Mouse (Mus musculus) urinary bladder, postnatal 10 days (tissue): ENCODE measurements around the gene Jaml.

Source experiments
- DNase-seq: peaks from one replicate; pipeline ENCODE4 v3.0.0; 2022; ENCODE audit warnings: low spot score

Gene Jaml

GRCm38 (mm10) chr9:45121769-45122168 is 42.8 kb downstream of the Jaml start:
- peak; percentile 22 for DNase-seq

DNA sequence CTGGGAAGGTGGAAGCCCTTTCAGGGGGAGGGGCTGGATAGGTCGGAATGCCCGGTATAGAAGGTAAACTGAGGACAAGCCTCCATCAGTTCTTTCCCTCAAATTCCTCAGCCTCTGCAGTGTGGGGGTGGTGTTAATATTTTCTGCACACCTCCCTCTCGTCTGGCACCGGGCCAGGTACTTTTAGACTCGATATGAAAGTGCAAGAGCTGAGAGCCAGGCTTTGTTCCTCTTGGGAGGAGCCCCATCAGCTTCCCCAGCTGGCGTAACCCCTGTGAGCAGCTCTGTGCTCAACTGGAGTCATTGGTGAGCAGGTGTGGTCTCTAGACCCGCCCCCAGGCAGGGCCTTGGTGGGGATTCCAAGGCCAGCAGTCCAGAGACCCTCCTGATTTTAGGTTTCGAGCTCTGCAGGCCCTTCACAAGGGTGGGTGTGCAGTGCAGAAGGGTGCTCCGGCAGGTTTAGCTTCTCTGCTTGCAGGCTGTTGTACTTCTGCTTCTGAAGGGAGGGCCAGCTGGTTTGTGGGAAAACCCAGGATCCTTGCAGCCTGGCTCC is 43.3 kb downstream of the Jaml start:
- no peak for DNase-seq

DNA sequence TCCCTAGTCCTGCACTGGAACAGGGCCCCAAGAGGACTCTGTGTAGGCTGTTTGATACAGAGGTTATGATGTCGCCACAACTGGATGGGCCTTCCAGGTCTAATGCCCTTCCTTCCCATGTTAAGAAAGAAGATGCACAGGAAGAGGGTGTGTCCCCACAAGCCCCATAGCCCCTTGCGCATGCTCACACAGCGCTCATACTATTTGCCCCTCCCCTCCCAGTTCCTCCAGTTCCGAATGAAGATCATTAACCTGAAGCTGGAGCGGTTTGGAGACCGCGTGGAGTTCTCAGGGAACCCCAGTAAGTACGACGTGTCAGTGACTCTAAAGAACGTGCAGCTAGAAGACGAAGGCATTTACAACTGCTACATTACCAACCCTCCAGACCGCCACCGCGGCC is 46.2 kb downstream of the Jaml start:
- no peak for DNase-seq

- DNase-seq: no peak
These were observed 48.0 kb downstream of the Jaml start for GRCm38 (mm10) chr9:45126941-45127340.

DNA sequence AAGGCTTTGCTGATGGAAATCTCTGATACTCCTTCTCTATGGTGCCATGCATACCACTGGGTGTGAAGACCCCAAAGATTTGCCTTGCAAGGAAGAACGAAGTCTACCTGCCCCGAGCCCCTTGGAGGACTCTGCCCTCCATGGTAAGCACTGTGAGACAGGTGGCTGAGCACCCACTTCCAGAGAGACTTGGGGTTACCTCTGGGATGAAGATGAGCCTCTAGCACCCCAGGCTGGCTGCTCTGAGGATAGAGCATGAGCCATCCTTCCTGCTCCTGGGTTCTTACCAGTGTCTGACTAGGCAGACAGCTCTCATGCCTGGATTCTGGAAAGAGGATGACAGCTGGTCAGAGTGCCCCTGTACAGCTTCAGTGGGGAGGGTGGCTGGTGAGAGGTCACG is 51.1 kb downstream of the Jaml start:
- DNase-seq: no peak

DNA sequence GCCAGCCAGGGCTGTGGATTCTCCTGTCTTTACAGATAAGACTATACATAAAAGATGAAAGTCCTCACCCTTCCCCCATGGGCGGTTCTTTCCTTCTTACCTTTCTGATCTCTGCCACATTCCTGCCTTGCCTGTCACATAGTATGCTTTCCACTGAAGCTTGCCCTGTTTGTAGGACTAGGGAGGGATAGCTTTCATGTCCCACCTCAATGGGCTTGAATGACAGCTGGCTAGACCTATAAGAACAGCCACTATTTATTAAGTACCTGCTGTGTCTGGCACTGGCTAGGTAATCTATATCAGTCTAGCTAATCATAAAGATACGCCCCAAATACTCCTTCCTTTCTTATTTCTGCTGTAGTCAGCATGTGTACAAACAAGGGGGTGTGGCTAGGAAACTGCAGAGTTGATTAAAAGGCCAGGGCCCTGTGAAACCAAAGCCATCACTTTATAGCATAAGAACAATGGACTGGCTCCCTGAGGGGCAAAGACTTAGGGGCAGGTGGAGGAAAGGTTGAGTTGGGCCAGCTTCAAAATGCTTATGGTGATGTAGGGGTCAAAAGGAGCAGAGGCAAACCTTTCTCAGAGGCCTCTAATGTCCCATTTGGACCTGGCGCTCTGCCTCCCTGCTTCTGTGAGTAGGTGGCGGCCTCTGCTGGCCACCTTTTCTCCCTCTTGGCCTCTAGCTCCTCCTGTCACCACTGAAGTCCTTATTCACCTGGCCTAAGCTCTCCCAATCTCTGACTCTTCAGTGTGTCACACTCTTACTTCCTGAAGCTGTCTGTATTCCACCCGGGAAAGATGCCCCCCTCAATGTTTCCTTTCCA is 54.7 kb downstream of the Jaml start:
- DNase-seq: no peak

- no peak for DNase-seq
These were observed 57.6 kb downstream of the Jaml start for GRCm38 (mm10) chr9:45136442-45137169.

GRCm38 (mm10) chr9:45138191-45139032 is 59.4 kb downstream of the Jaml start, which contains the start of gene Scn4b:
TSS of gene Scn4b (plus strand) at chr9:45138395.
- DNase-seq: no peak

DNA sequence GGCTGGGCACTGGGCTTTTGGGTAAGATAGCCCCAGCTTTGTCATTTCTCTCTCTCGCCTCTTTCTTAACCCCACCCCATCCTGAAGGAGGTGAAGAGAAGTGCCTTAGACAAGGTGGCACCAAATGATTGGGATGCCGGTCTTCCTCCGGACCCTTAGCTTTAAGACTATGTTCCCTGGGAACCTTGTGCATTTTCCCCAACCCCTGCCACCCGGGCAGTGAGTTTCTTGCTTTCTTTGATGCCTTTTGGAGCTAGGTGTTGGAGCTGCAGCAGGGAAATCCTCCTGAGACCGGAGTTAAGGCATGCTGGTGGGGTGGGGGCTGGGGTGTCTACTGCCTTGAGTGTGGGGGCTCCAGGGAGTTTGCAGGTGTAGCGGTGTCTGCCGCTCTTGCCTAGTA is 60.1 kb downstream of the Jaml start:
- no peak for DNase-seq

GRCm38 (mm10) chr9:45140945-45141344 is 62.0 kb downstream of the Jaml start:
- no peak for DNase-seq

- DNase-seq: no peak
These were observed 63.7 kb downstream of the Jaml start for GRCm38 (mm10) chr9:45142686-45143085.

DNA sequence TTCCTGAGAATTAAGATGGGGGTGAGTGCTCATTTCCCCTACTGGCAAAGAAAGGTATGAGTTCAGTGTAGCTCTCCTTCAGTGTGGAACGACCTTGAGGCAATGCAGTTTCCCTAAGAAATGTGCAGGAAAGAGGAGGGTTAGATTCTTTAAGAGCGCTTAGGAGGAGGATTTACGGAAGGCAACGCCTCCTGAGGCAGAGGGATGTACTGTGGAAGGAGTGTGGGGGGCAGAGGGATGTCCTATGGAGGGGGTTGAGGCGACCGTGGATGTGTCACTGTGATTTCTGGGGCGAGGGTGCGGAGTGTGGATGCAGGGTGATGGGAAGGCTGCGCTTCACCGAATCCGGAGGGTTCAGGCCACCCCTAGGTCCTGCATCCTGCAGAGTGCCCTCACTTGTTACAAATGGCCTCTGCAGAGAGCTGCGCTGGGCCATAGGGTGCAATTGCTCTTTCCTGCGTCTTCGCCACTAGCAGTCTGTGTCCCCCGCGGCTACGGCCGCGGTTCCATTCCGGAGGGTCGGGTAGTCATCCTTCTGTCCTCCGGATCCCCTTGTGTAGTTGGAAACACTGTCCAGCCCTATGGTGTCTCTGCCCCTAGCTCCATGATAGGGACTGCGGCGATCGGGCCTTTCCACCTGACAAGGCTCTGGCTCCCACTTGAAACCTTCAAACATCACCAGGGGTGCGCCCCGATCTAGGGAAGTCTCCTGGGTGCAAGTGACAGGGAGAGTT is 66.7 kb downstream of the Jaml start:
- DNase-seq: no peak

- DNase-seq: no peak
These were observed 67.2 kb downstream of the Jaml start for GRCm38 (mm10) chr9:45146267-45146597.

- DNase-seq: no peak
These were observed 72.0 kb downstream of the Jaml start for GRCm38 (mm10) chr9:45150933-45151332.

DNA sequence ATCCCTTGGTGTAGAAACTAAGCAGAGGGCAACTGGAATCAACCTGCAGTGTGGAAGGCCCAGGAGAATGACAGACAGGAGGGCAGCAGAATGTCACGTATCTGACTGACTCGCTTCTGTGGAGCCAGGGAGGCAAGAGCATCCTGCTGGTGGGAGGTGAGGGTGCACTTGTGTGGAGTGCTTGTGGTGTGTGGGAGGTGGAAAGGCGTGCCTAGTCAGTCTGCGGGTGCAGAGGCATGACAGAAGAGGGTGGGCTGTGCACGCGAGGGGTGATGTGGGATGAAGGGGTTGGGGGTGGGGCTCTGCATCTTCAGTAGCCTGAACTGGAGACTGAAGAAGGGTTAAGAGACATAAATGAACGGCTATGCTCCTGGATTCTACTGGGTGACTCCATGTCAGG is 74.4 kb downstream of the Jaml start:
- DNase-seq: no peak
